Mouse (Mus musculus): ENCODE measurements around the gene Tmem19.

Gene Tmem19

DNA sequence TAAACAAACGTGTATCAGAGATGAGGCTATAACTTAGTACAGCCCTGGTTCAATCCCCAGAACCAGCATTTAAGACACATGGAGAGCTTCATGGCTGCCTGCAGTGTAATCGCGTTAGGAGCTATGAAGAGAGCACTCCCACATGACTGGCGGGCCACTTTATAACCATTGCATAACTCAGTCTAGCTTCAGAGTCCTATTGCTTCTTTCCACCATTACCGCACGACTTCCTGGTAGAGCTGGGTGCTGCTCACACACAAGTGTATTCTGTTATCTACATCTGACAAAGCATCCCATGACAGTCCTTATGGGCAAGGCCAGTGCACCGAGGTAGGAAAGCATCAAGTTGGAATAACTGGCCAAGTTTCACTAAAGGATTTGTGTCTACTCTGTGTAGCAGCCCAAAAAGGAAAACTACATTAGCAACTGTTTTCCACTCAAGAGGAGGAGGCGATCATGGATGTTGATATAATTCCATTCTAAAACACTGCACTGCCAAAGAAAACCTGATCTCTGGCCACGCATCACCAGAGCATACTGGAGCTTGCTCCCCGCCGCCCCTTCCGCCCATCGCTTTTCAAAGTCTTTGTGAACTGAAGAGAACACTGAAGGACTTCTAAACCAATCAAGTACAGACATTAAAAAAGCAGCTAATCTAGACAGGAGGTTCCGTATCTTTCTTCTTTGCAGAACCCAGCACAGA is 50.9 kb downstream of the Tmem19 start:
- no peak for DNase-seq (ENCODE audit: low spot score)

- DNase-seq (ENCODE audit: low spot score), result no peak
These were observed 53.1 kb downstream of the Tmem19 start for GRCm38 (mm10) chr10:115309191-115309590.

DNA sequence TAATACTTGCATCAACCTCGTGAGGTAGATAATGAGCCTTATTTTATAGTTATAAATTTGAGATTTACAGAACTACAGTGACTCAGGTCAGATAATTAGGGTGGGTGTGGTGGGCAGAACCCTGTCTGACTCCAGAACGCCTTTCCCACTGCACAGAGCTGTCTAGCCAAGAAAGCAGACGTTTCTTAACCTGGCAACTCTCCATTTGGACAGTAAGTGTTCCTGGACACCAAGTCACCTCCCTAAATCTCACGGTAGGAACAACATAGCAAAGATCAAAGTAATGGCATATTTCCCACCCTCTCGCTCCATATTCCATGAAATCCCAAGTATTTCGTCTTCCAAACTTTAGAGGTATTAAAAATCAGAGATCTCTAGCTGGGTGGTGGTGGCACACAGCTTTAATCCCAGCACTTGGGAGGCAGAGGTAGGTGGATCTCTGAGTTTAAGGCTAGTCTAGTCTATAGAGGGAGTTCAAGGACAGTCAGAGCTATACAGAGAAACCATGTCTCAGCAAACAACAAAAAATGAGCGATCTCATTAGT is 54.9 kb downstream of the Tmem19 start:
- no peak for DNase-seq (ENCODE audit: low spot score)

DNA sequence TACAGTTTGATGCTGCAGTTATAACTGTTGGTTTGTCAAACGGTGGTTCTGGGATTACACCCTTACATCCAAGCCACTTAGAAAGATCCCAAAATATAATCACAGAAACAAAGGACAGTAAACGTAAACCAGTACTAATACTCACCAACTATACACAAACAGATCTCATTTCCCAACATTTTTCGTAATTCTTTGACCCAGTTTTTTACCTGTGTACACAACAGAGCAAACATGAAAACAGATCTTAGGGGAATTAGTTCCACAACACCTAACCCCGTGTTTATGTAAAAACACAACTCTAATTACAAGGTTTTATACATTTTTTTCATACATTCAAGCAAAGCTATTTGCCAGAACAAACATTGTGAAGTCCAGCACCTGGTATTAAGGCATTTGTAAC is 63.6 kb downstream of the Tmem19 start:
- no peak for DNase-seq (ENCODE audit: low spot score)

- no peak for DNase-seq (ENCODE audit: low spot score)
These were observed 64.7 kb downstream of the Tmem19 start for GRCm38 (mm10) chr10:115297582-115297981.

DNA sequence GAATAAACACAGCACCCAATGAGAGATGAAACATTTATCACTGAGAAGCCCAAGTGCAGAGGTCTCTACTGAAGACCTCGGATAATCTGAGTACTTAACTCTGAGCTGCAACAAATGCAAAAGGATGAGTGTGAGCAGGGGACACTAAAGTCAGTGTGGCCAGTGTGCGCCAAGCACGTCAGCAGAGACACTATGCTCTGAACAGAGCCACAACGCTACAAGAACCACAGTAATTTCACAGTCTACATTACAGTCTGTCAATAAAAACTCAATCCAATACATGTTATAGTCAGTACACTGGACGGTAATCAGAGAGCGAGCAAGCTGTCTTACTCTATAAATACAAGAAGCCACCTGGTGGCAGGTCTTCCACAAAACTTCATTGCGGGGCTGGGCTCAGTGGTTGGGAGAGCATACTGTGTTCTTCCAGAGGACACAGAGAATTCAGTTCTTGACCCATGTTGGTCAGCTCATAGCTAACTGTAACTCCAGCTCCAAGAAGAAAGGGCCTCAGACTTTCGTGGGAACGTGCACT is 65.8 kb downstream of the Tmem19 start:
- no peak for DNase-seq (ENCODE audit: low spot score)

DNA sequence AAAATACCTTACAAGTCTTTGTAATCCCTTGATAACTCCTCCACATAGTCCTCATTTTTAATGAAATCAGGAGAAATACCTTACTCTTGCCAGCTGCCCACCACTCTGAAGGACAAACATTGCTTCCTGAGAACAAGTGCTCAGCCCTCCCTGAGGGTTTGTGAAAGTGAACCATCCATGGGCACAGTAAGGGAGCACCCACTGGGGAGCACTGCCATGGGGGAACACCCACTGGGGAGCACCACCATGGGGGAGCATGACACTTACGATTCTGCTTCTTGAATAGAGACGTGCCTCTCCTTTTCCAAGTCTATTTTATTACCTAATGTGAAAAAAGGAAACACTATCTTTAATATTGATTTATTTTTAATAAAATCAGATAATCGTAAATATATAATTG is 67.1 kb downstream of the Tmem19 start:
- DNase-seq (ENCODE audit: low spot score), result no peak

GRCm38 (mm10) chr10:115294715-115295114 is 67.6 kb downstream of the Tmem19 start:
- no peak for DNase-seq (ENCODE audit: low spot score)

- no peak for DNase-seq (ENCODE audit: low spot score)
These were observed 68.4 kb downstream of the Tmem19 start for GRCm38 (mm10) chr10:115293946-115294345.

GRCm38 (mm10) chr10:115290671-115291070 is 71.6 kb downstream of the Tmem19 start:
- DNase-seq (ENCODE audit: low spot score), result no peak

Data from ovary, postnatal 14 days (tissue).